Mouse (Mus musculus): ENCODE measurements at regions not wholly inside any gene's neighbourhood (a gene's known extent, or its start where the extent isn't known, plus 50 kb on each side); places are given as distances from the start of the nearest gene placed in this dataset.

GRCm38 (mm10) chr4:153321085-153321484, 161.5 kb downstream of the Ajap1 start:
- 86% methylated on average over 10 of the region's 10 CpGs for WGBS
- no peak overlapping the region for H3K27ac ChIP-seq
- H3K4me3 ChIP-seq: no peak overlapping the region
- no peaks in the 10 kb centered on the region for H3K36me3 ChIP-seq
- H3K27me3 ChIP-seq (ENCODE audit: insufficient read depth, poor library complexity, severe bottlenecking): no peaks in the 10 kb centered on the region
- DNase-seq (ENCODE audit: low spot score): no peak
- H3K4me1 ChIP-seq: peaks cover 24% of the 10 kb centered on the region
- no peaks in the 10 kb centered on the region for H3K9me3 ChIP-seq

DNA sequence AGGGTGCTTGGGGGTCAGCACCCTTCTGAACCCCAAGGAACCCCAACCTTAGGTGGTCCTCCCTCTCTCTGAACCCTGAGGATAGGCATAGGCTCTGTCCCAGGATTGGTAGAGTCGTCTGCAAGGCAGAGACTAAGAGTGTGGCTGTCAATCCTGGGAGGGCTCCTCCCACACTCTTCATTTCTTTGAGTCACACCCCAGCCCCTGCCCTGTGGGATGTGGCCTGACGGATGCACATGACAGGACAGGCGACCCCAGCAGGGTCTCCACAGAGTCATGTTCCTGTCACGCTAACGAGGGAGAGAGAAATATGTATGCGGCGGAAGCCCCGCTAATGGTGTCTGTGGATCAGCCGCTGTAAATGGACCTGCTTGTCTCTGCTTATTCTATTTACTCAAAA, 162.0 kb downstream of the Ajap1 start:
- WGBS: 77% methylated on average over 9 of the region's 9 CpGs

DNA sequence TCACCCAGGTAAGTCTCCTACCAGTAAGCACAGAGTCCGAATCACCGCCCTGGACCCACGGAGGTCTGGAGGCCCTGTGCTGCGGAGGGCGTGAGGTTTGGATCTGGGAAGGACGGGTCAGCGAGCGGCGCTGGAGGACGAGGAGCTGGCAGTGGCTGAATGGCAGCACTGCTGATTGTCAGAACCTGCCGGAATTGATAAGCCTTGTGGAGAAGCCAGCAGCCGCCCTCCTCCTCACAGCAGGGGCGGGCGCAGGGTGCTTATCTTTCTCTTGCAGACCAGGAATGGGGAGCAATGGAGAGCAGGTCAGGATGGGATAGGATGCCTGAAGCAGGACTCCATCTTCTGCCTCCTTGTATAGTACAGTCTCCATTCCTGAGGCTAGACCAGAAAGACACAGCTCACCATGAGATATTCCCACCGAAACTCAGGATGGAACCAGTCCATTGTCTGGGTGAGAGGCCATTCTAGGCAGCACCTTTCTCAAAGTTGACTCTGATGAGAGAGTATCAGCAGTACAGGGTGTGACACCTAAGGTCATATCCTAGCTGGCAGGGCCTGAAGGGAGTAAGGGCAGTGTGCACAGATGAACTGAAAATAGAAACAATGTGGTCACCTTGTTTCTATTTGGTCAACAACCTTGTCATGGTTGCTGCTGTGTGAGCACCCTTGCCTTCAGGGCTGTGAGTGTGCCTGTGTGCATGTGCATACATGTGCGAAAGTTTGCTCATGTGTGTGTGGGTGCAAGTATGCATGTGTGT, 165.5 kb downstream of the Ajap1 start:
- Histone ChIP-seq H3K27ac (peak overlapping the region; percentile 69), H3K4me1 (peaks cover 29% of the 10 kb centered on the region), H3K27me3 (ENCODE audit: insufficient read depth, poor library complexity, severe bottlenecking) (no peaks in the 10 kb centered on the region), H3K4me3 (peak overlapping the region; percentile 20; the same call in 1 of the 2 replicates), H3K9me3 (no peaks in the 10 kb centered on the region), H3K36me3 (no peaks in the 10 kb centered on the region)
- DNase-seq (ENCODE audit: low spot score): peak; percentile 96
- 24% methylated on average over 16 of the region's 16 CpGs for WGBS

More for the DNA sequence above, 162.0 kb downstream of the Ajap1 start:
- DNase-seq (ENCODE audit: low spot score): no peak
- Histone ChIP-seq H3K27me3 (ENCODE audit: insufficient read depth, poor library complexity, severe bottlenecking) (no peaks in the 10 kb centered on the region), H3K27ac (no peak overlapping the region), H3K36me3 (no peaks in the 10 kb centered on the region), H3K9me3 (no peaks in the 10 kb centered on the region), H3K4me3 (no peak overlapping the region), H3K4me1 (peaks cover 23% of the 10 kb centered on the region)

DNA sequence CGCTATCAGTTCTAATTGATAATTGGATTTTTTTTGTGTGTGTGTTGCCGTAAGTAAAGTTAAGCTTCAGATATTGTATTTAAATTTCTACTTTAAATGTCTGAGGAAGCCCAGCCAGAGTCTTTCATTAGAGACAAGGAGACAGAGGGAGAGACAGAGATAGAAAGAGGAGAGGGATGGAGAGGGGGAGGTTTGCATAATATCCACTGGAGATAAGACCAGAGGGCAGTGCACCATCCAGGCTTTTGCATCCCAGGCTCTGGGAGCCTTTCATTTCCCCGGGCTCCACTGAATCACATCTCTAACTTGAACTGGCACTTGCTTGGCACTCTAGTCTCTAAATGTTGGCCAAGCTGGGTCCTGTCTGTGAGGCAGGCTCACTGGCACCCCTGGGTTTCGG, 166.1 kb downstream of the Ajap1 start:
- peaks cover 30% of the 10 kb centered on the region for H3K4me1 ChIP-seq
- H3K36me3 ChIP-seq: no peaks in the 10 kb centered on the region
- peak overlapping the region; percentile 20; the same call in 1 of the 2 replicates for H3K4me3 ChIP-seq
- H3K9me3 ChIP-seq: no peaks in the 10 kb centered on the region
- DNase-seq (ENCODE audit: low spot score): no peak
- no peaks in the 10 kb centered on the region for H3K27me3 ChIP-seq (ENCODE audit: insufficient read depth, poor library complexity, severe bottlenecking)
- peak overlapping the region; percentile 69 for H3K27ac ChIP-seq
- 67% methylated on average over 4 of the region's 4 CpGs for WGBS

DNA sequence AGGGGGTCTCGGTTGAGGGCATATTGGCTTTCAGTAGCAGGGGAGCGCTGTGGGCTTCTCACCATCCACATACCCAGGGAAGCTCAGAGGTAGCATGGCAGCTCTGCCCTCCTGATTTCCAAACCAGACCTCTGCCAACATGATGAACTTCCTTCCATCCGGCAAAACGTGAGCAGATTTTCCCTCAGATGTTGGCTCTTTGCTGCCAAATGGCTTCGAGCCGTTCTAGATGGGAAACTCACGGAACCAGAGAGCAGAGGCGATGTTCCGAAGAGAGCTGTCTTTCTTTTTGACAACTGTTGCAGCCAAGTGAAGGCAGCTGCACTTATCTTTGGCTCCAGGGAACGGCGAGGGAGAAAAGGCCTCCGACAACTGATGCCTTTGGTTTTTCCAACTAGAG, 168.7 kb downstream of the Ajap1 start:
- no peak for DNase-seq (ENCODE audit: low spot score)
- Histone ChIP-seq H3K9me3 (no peaks in the 10 kb centered on the region), H3K27ac (peak overlapping the region; percentile 39; the same call in 1 of the 2 replicates), H3K4me1 (peaks cover 50% of the 10 kb centered on the region), H3K4me3 (no peak overlapping the region), H3K36me3 (no peaks in the 10 kb centered on the region), H3K27me3 (ENCODE audit: insufficient read depth, poor library complexity, severe bottlenecking) (no peaks in the 10 kb centered on the region)
- WGBS: 76% methylated on average over 12 of the region's 12 CpGs

- DNase-seq (ENCODE audit: low spot score): no peak
- Histone ChIP-seq H3K27ac (peak overlapping the region; percentile 18), H3K4me1 (peaks cover 52% of the 10 kb centered on the region), H3K36me3 (no peaks in the 10 kb centered on the region), H3K4me3 (no peak overlapping the region), H3K9me3 (no peaks in the 10 kb centered on the region), H3K27me3 (ENCODE audit: insufficient read depth, poor library complexity, severe bottlenecking) (no peaks in the 10 kb centered on the region)
- 62% methylated on average over 5 of the region's 5 CpGs for WGBS
Observed at GRCm38 (mm10) chr4:153311574-153311973, 171.0 kb downstream of the Ajap1 start.

DNA sequence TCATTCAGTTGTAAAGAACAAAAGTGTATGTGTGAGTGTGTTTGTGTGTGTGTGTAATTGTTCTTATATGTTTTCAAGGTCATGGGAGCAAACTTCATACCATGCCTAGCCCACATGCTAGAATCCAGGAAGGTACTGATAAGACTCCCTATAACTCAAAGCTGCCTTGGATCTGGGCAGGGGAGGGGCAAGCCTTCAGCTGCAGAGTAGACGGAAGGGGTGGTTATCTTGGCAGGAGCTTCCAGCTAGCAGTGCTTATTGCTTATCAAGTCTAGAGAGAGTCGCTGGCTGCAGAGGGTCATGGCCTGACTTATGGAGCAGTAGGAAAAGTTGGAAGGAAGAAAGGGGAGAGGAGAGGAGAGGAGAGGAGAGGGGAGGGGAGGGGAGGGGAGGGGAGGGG, 172.0 kb downstream of the Ajap1 start:
- peak; percentile 83 for DNase-seq (ENCODE audit: low spot score)
- H3K27ac ChIP-seq: peak overlapping the region; percentile 26
- H3K9me3 ChIP-seq: no peaks in the 10 kb centered on the region
- no peaks in the 10 kb centered on the region for H3K27me3 ChIP-seq (ENCODE audit: insufficient read depth, poor library complexity, severe bottlenecking)
- no peak overlapping the region for H3K4me3 ChIP-seq
- no peaks in the 10 kb centered on the region for H3K36me3 ChIP-seq
- H3K4me1 ChIP-seq: peaks cover 45% of the 10 kb centered on the region
- 8% methylated on average over 2 of the region's 2 CpGs for WGBS

DNA sequence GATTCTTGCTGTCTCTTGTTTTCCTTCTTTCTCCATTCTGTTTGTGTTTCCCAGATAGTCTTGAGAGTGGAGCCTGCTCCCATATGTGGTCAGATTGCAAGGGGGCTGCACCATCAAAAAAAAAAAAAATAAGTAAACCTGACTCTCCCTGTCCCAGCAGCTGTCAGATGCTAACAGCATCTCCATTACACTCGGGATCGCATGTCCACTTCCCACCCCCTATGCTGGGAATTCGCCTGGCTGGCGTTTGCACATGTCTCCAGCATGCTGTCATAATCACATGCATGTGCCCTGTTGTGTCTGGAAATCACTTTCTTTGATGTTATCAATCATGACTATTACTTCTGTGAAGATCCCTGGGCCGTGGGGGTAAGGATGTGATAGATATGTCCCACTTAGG, 179.1 kb downstream of the Ajap1 start:
- Histone ChIP-seq H3K27me3 (ENCODE audit: insufficient read depth, poor library complexity, severe bottlenecking) (no peaks in the 10 kb centered on the region), H3K4me3 (no peak overlapping the region), H3K27ac (no peak overlapping the region), H3K9me3 (no peaks in the 10 kb centered on the region), H3K36me3 (no peaks in the 10 kb centered on the region), H3K4me1 (peaks cover 8% of the 10 kb centered on the region)
- DNase-seq (ENCODE audit: low spot score): no peak
- WGBS: 73% methylated on average over 5 of the region's 5 CpGs

GRCm38 (mm10) chr4:153302855-153303254, 179.8 kb downstream of the Ajap1 start:
- no peak for DNase-seq (ENCODE audit: low spot score)
- Histone ChIP-seq H3K36me3 (no peaks in the 10 kb centered on the region), H3K27ac (no peak overlapping the region), H3K9me3 (no peaks in the 10 kb centered on the region), H3K4me3 (no peak overlapping the region), H3K4me1 (peaks cover 1% of the 10 kb centered on the region), H3K27me3 (ENCODE audit: insufficient read depth, poor library complexity, severe bottlenecking) (no peaks in the 10 kb centered on the region)
- 80% methylated on average over 4 of the region's 4 CpGs for WGBS

DNA sequence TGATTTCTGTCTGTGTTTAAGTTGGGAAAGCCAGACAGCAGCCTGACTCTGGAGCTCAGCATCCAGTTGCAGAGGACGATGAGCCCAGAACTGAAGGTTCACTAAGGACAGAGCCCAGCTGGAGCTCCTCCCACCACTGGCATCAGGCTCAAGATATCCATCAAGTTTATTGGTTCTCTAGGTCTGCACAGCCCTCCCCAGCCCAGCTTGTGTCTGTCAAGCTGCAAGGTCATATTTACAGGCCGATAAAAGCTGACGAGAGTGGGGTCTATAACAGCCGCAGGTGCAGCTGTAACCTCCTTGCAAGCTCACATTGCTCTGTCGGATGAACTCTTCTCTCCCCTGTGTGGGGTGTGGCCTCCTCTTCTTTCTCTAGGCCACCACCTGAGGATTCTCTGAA, 184.3 kb downstream of the Ajap1 start:
- H3K27ac ChIP-seq: no peak overlapping the region
- 83% methylated on average over 5 of the region's 5 CpGs for WGBS
- H3K4me1 ChIP-seq: no peaks in the 10 kb centered on the region
- H3K36me3 ChIP-seq: no peaks in the 10 kb centered on the region
- no peaks in the 10 kb centered on the region for H3K27me3 ChIP-seq (ENCODE audit: insufficient read depth, poor library complexity, severe bottlenecking)
- H3K9me3 ChIP-seq: no peaks in the 10 kb centered on the region
- H3K4me3 ChIP-seq: no peak overlapping the region
- no peak for DNase-seq (ENCODE audit: low spot score)

- WGBS: 69% methylated on average over 6 of the region's 6 CpGs
- DNase-seq (ENCODE audit: low spot score): no peak
- Histone ChIP-seq H3K4me3 (no peak overlapping the region), H3K9me3 (no peaks in the 10 kb centered on the region), H3K36me3 (no peaks in the 10 kb centered on the region), H3K4me1 (no peaks in the 10 kb centered on the region), H3K27me3 (ENCODE audit: insufficient read depth, poor library complexity, severe bottlenecking) (no peaks in the 10 kb centered on the region), H3K27ac (no peak overlapping the region)
Observed at GRCm38 (mm10) chr4:153294828-153295227, 187.8 kb downstream of the Ajap1 start.

GRCm38 (mm10) chr4:153293137-153293536, 189.5 kb downstream of the Ajap1 start:
- Histone ChIP-seq H3K9me3 (no peaks in the 10 kb centered on the region), H3K36me3 (no peaks in the 10 kb centered on the region), H3K27me3 (ENCODE audit: insufficient read depth, poor library complexity, severe bottlenecking) (no peaks in the 10 kb centered on the region), H3K27ac (no peak overlapping the region), H3K4me3 (no peak overlapping the region), H3K4me1 (no peaks in the 10 kb centered on the region)
- no peak for DNase-seq (ENCODE audit: low spot score)
- WGBS: 60% methylated on average over 3 of the region's 3 CpGs

- WGBS: 80% methylated on average over 8 of the region's 8 CpGs
- Histone ChIP-seq H3K36me3 (no peaks in the 10 kb centered on the region), H3K4me3 (no peak overlapping the region), H3K9me3 (no peaks in the 10 kb centered on the region; the same call in 1 of the 2 replicates), H3K4me1 (no peaks in the 10 kb centered on the region), H3K27me3 (ENCODE audit: insufficient read depth, poor library complexity, severe bottlenecking) (no peaks in the 10 kb centered on the region), H3K27ac (no peak overlapping the region)
- no peak for DNase-seq (ENCODE audit: low spot score)
Observed at GRCm38 (mm10) chr4:153288362-153288761, 194.2 kb downstream of the Ajap1 start.

- 84% methylated on average over 5 of the region's 5 CpGs for WGBS
- H3K27me3 ChIP-seq (ENCODE audit: insufficient read depth, poor library complexity, severe bottlenecking): no peaks in the 10 kb centered on the region
Observed at GRCm38 (mm10) chr4:153284209-153284608, 198.4 kb downstream of the Ajap1 start.

More at GRCm38 (mm10) chr4:153284209-153284608, 198.4 kb downstream of the Ajap1 start:
- Histone ChIP-seq H3K27ac (no peak overlapping the region), H3K36me3 (no peaks in the 10 kb centered on the region), H3K4me3 (no peak overlapping the region), H3K4me1 (no peaks in the 10 kb centered on the region), H3K9me3 (peaks cover 3% of the 10 kb centered on the region; the same call in 1 of the 2 replicates)
- no peak for DNase-seq (ENCODE audit: low spot score)
